Mouse (Mus musculus) cerebellum, postnatal 25 days (tissue): Measurements from ENCODE around the gene Onecut1.

ENCODE experiments used
- DNase-seq, 2 experiments: peaks; one replicate each; pipeline ENCODE4 v3.0.0; 2021; ENCODE audit warnings: mixed read lengths in 2 of 2

Gene Onecut1

GRCm38 (mm10) chr9:74862096-74862780 lies 517 bp downstream of the Onecut1 start:
- DNase-seq = peak in 1 of 2 experiments; percentile 31

GRCm38 (mm10) chr9:74862783-74863654 lies 1.3 kb downstream of the Onecut1 start:
- no peak for DNase-seq

GRCm38 (mm10) chr9:74863655-74864443 lies 2.1 kb downstream of the Onecut1 start:
- no peak for DNase-seq

- no peak for DNase-seq
Observed at GRCm38 (mm10) chr9:74864471-74864870, 2.8 kb downstream of the Onecut1 start.

GRCm38 (mm10) chr9:74866596-74867313 lies 5.0 kb downstream of the Onecut1 start:
- no peak for DNase-seq

- DNase-seq = peak; percentile 55 to 75
Observed at GRCm38 (mm10) chr9:74867641-74868205, 6.0 kb downstream of the Onecut1 start.

GRCm38 (mm10) chr9:74868336-74868950 lies 6.7 kb downstream of the Onecut1 start:
- DNase-seq = no peak

- DNase-seq = peak; percentile 56 to 81
Observed at GRCm38 (mm10) chr9:74870960-74871688, 9.4 kb downstream of the Onecut1 start.

- no peak for DNase-seq
Observed at GRCm38 (mm10) chr9:74876328-74876727, 14.6 kb downstream of the Onecut1 start.

- no peak for DNase-seq
Observed at GRCm38 (mm10) chr9:74877709-74878108, 16.0 kb downstream of the Onecut1 start.

GRCm38 (mm10) chr9:74887866-74888265 lies 26.1 kb downstream of the Onecut1 start:
- peak in 1 of 2 experiments; percentile 31 for DNase-seq

- DNase-seq = no peak
Observed at GRCm38 (mm10) chr9:74896742-74897141, 35.0 kb downstream of the Onecut1 start.

- no peak for DNase-seq
Observed at GRCm38 (mm10) chr9:74897375-74897982, 35.8 kb downstream of the Onecut1 start.

- DNase-seq = no peak
Observed at GRCm38 (mm10) chr9:74900141-74900540, 38.4 kb downstream of the Onecut1 start.

- peak; percentile 58 to 79 for DNase-seq
Observed at GRCm38 (mm10) chr9:74904866-74905508, 43.3 kb downstream of the Onecut1 start.

- no peak for DNase-seq
Observed at GRCm38 (mm10) chr9:74906951-74907350, 45.2 kb downstream of the Onecut1 start.

- peak; percentile 30 to 59 for DNase-seq
Observed at GRCm38 (mm10) chr9:74909245-74909644, 47.5 kb downstream of the Onecut1 start.

GRCm38 (mm10) chr9:74910226-74910759 lies 48.6 kb downstream of the Onecut1 start:
- DNase-seq = no peak

GRCm38 (mm10) chr9:74911430-74911829 lies 49.7 kb downstream of the Onecut1 start:
- DNase-seq = no peak

- no peak for DNase-seq
Observed at GRCm38 (mm10) chr9:74911919-74912318, 50.2 kb downstream of the Onecut1 start.
